28 mouse cellular contexts compared by ENCODE assay signal in the genomic region with DNA sequence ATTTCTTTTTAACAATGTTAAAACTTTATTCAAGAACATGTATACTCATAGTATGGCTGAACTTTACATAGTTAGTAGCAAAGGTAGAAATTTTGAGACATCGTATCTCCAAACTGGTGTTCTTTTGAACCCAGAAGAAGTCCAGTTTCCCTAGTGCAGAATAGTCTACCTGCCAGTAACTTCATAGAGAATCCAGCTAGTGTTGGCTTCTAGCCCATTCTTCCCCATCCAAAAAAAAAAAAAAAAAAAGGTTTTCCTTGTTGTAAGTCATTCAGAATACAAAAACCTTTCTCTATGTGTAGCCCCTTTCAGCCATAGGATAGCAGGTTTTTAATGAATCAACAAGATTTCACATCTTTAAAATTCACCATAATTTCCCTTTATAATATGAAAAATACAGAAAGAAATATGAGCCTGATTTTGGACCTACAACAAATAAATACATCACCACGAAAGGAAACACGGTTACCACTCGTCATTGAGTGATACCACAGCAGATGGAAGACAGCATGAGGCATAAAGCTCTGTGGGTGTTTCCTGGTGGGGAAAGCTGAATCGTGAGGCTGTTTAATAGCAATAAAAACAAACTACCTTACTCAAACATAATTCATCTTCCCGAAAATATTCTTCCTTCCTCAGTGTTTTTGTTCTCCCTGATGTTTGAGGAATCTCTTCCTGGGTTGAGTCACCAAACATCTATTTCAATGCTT. TPM values are rescaled to one million over a fixed set of nuclear protein-coding genes. Genes with fewer than 3 reads are reported as not detected.
DNase-seq lines count a peak whose midpoint lies in the region; ATAC-seq lines count a peak whose summit lies in the region.
"Had no signal": no experiment of that assay in that cellular context is flagged by ENCODE, and none has a peak within 500 bp of the region (broad histone marks: within the 10 kb centered on the region; RNA-seq: fewer than 3 reads in every experiment).

No protein-coding gene starts in this region.

- no peaks in the 10 kb centered on the region for H3K9me3 ChIP-seq in midbrain, embryonic 13.5 days
- H3K9me3 ChIP-seq: embryonic facial prominence, embryonic 15.5 days; forebrain, embryonic 12.5 days; hindbrain, embryonic 10.5 days; hindbrain, embryonic 15.5 days; limb, embryonic 10.5 days; limb, embryonic 15.5 days; liver, embryonic 13.5 days; midbrain, embryonic 15.5 days had no signal

- ATAC-seq in midbrain, embryonic 13.5 days: no peak
- ATAC-seq: activated CD4-positive, CD25-positive, alpha-beta regulatory T cell, adult 4 months; inflammation-experienced regulatory T-cells, adult 6 months; lung, postnatal 0 days; midbrain, embryonic 15.5 days had no signal

- no peak overlapping the region for H3K4me3 ChIP-seq in midbrain, embryonic 13.5 days (replicated peaks)
- H3K4me3 ChIP-seq: embryonic facial prominence, embryonic 15.5 days; forebrain, embryonic 12.5 days; hindbrain, embryonic 10.5 days; hindbrain, embryonic 15.5 days; limb, embryonic 10.5 days; limb, embryonic 15.5 days; liver, embryonic 13.5 days; midbrain, embryonic 15.5 days had no signal

- no peaks in the 10 kb centered on the region for H3K36me3 ChIP-seq in midbrain, embryonic 13.5 days
- H3K36me3 ChIP-seq: embryonic facial prominence, embryonic 15.5 days; forebrain, embryonic 12.5 days; hindbrain, embryonic 10.5 days; hindbrain, embryonic 15.5 days; limb, embryonic 10.5 days; limb, embryonic 15.5 days; liver, embryonic 13.5 days; midbrain, embryonic 15.5 days had no signal

- no peak overlapping the region for H3K4me2 ChIP-seq in midbrain, embryonic 13.5 days (replicated peaks)
- H3K4me2 ChIP-seq: embryonic facial prominence, embryonic 15.5 days; forebrain, embryonic 12.5 days; hindbrain, embryonic 15.5 days; limb, embryonic 15.5 days; liver, embryonic 13.5 days; midbrain, embryonic 15.5 days had no signal

- 91% methylated on average over 6 of the region's 6 CpGs for WGBS in midbrain, embryonic 13.5 days

- DNase-seq in 3T3-L1 (ENCODE audit: low read depth, low spot score): peak; percentile 45
- peak; percentile 85 for DNase-seq in brain, adult 2 months (ENCODE audit: low read depth, low spot score)
- DNase-seq in cerebellum, adult 8-10 months: peak; percentile 40
- peak; percentile 57 to 69 for DNase-seq in cerebellum, postnatal 25 days
- no peak for DNase-seq in thymus, postnatal 4 days
- no peak for DNase-seq in kidney, adult 11 months
- DNase-seq: adrenal gland, adult 2 months; B cell, adult 2 months; gastrocnemius, postnatal 14 days; heart, postnatal 14 days; kidney, adult 18-20 months; kidney, postnatal 4 days; liver, embryonic 13.5 days; lung, adult 18-20 months; right cerebral cortex, adult 18-20 months had no signal

- no peak overlapping the region for H3K9ac ChIP-seq in midbrain, embryonic 13.5 days (replicated peaks)
- H3K9ac ChIP-seq: embryonic facial prominence, embryonic 15.5 days; forebrain, embryonic 12.5 days; hindbrain, embryonic 15.5 days; limb, embryonic 15.5 days; liver, embryonic 13.5 days; midbrain, embryonic 15.5 days had no signal

- no peaks in the 10 kb centered on the region for H3K4me1 ChIP-seq in midbrain, embryonic 13.5 days (replicated peaks)
- H3K4me1 ChIP-seq: embryonic facial prominence, embryonic 15.5 days; forebrain, embryonic 12.5 days; hindbrain, embryonic 10.5 days; hindbrain, embryonic 15.5 days; limb, embryonic 10.5 days; limb, embryonic 15.5 days; liver, embryonic 13.5 days; midbrain, embryonic 15.5 days had no signal

- no peaks in the 10 kb centered on the region for H3K27me3 ChIP-seq in midbrain, embryonic 13.5 days
- H3K27me3 ChIP-seq: CH12.LX; embryonic facial prominence, embryonic 15.5 days; forebrain, embryonic 12.5 days; hindbrain, embryonic 15.5 days; limb, embryonic 15.5 days; liver, embryonic 13.5 days; midbrain, embryonic 15.5 days had no signal

- no peak overlapping the region for H3K27ac ChIP-seq in midbrain, embryonic 13.5 days
- H3K27ac ChIP-seq: embryonic facial prominence, embryonic 15.5 days; forebrain, embryonic 12.5 days; hindbrain, embryonic 10.5 days; hindbrain, embryonic 15.5 days; limb, embryonic 10.5 days; limb, embryonic 15.5 days; liver, embryonic 13.5 days; macrophage; midbrain, embryonic 15.5 days had no signal

RNA-seq across cellular contexts. Expression of gene Pappa, which starts 45.9 kb away (rescaled TPM):
- polyA plus RNA-seq in midbrain, embryonic 13.5 days (2015; fragmentation: Nextera tagmentation; extraction: Ambion mirVana): 0.59 and 0.66 TPM in 2 replicates
- polyA plus RNA-seq: activated CD4-positive, CD25-positive, alpha-beta regulatory T cell, adult 4 months; inflammation-experienced regulatory T-cells, adult 6 months; macrophage had no signal

Comparison
In these comparisons a context has a peak if more than half of its experiments do, and no peak if none do; other contexts are left out.
1. DNase-seq: peak in 3T3-L1 (single experiment), brain, adult 2 months (single experiment), cerebellum, adult 8-10 months (single experiment) and cerebellum, postnatal 25 days (2 of 2); none in thymus, postnatal 4 days (single experiment) and kidney, adult 11 months (single experiment).